Mouse (Mus musculus) frontal cortex, adult 2 months (tissue): Measurements from ENCODE around the gene Cabin1. TPM values are rescaled to one million over a fixed set of nuclear protein-coding genes. Genes with fewer than 3 reads are reported as not detected.

Experiments used
- DNase-seq, 2 experiments: peaks; one replicate each; pipeline ENCODE4 v3.0.0; 2022; ENCODE audit warnings: low spot score in 1 of 2; ENCODE audit errors: extremely low spot score in 1 of 2
- polyA plus RNA-seq: library from polyadenylated mRNA; depleted of rRNA; stranded (reverse); fragments of >200 nt; gene quantifications from 2 replicates; pipeline ENCODE4 v1.2.3, GENCODE M21; 2012; rRNA removed

Gene Cabin1
- polyA plus RNA-seq, 1 experiment = 57.4 TPM

DNA sequence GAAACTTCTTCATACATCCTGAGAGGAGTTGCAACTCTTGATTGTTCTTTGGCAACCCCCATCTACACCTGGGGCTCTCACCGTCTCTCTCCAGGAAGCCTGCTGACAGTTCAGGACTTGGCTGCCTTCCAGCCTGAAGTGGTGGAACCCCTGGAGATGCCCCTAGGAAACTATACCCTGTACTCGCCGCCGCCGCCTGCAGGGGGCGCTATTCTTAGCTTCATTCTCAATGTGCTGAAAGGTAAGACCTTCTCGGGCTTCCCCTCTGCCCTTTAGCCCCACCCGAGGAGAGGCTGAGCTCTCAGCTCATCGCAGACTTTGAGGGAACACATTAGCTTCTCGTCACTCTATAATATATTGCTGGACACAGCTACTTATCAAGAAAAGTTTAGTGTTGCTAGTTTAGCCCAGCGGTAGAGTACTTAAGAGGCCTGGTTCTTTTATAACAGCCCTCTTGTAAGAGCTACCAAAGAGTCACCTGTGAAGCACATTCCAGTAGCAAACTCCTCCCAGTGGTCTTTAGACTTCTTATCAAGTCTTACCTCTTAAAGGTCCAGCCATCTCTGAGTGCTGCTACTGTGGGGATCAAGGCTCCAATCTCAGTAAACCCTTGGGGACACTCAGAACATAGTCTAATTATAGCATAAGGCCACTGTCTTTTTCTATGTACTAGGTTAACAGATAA lies 158.8 kb downstream of the Cabin1 start:
- no peak for DNase-seq

GRCm38 (mm10) chr10:75600189-75600730 lies 163.9 kb downstream of the Cabin1 start:
- DNase-seq = no peak

Other genes starting within 250 kb of the Cabin1 start
- 33.8 and 34.6 TPM in 2 replicates for gene Snrpd3, start 246.8 kb downstream of the Cabin1 start, polyA plus RNA-seq
- 15.9 and 17.2 TPM in 2 replicates for gene Gucd1, start 246.4 kb downstream of the Cabin1 start, polyA plus RNA-seq
- 8.4 and 8.7 TPM in 2 replicates for gene Lrrc75b, start 204.0 kb downstream of the Cabin1 start, polyA plus RNA-seq
- 4.2 and 4.8 TPM in 2 replicates for gene Ggt1, start 202.7 kb downstream of the Cabin1 start, polyA plus RNA-seq
- 3.2 and 4.7 TPM in 2 replicates for gene Ggt5, start 175.0 kb downstream of the Cabin1 start, polyA plus RNA-seq
- gene Susd2, start 120.3 kb downstream of the Cabin1 start, polyA plus RNA-seq = 10.3 and 11.7 TPM in 2 replicates
- gene Ddt, start 9.1 kb upstream of the Cabin1 start, polyA plus RNA-seq = 69.6 and 80.8 TPM in 2 replicates
- not detected in 2 replicates for gene Gm20441, start 16.6 kb upstream of the Cabin1 start, polyA plus RNA-seq
- 8.6 and 10.4 TPM in 2 replicates for gene Gstt3, start 17.1 kb upstream of the Cabin1 start, polyA plus RNA-seq
- 29.8 and 39.9 TPM in 2 replicates for gene Gstt1, start 34.2 kb upstream of the Cabin1 start, polyA plus RNA-seq
- gene Gstt4, start 58.2 kb upstream of the Cabin1 start, polyA plus RNA-seq = not detected in 2 replicates
- gene Gstt2, start 73.1 kb upstream of the Cabin1 start, polyA plus RNA-seq = 17.8 and 20.9 TPM in 2 replicates
- gene Mif, start 95.9 kb upstream of the Cabin1 start, polyA plus RNA-seq = 1,072 and 1,398 TPM in 2 replicates
- 5.3 and 6.5 TPM in 2 replicates for gene Derl3, start 129.1 kb upstream of the Cabin1 start, polyA plus RNA-seq
- 82.1 and 89.4 TPM in 2 replicates for gene Smarcb1, start 157.3 kb upstream of the Cabin1 start, polyA plus RNA-seq
- 453 and 546 TPM in 2 replicates for gene Chchd10, start 168.8 kb upstream of the Cabin1 start, polyA plus RNA-seq
- gene Mmp11, start 172.2 kb upstream of the Cabin1 start, polyA plus RNA-seq = 2.3 and 2.5 TPM in 2 replicates
- gene Gm867, start 176.3 kb upstream of the Cabin1 start, polyA plus RNA-seq = 0.16 and 0.36 TPM in 2 replicates
- gene Vpreb3, start 178.7 kb upstream of the Cabin1 start, polyA plus RNA-seq = not detected in 2 replicates
- 0.23 and 0.36 TPM in 2 replicates for gene Gm5134, start 190.2 kb upstream of the Cabin1 start, polyA plus RNA-seq